Mouse (Mus musculus) heart, adult 2 months (tissue): ENCODE results near the gene Gm4881.

Source experiments
- CTCF ChIP-seq: fragments of 200-600 bp; IDR thresholded peaks from 2 replicates; pipeline ENCODE4 v1.8.1; 2022; ENCODE audit warnings: antibody characterized with exemption, mild to moderate bottlenecking, moderate library complexity
- EP300 ChIP-seq: fragments of 200-500 bp; IDR thresholded peaks from 2 replicates; pipeline ENCODE4 v1.6.1; 2011; ENCODE audit warnings: low read depth, low read length, control low read depth; ENCODE audit not compliant: insufficient read depth
- POLR2A ChIP-seq: fragments of 200-500 bp; IDR thresholded peaks from 2 replicates; pipeline ENCODE4 v1.6.1; 2011; ENCODE audit warnings: mild to moderate bottlenecking, low read depth, low read length, control low read depth; ENCODE audit not compliant: insufficient read depth

DNA sequence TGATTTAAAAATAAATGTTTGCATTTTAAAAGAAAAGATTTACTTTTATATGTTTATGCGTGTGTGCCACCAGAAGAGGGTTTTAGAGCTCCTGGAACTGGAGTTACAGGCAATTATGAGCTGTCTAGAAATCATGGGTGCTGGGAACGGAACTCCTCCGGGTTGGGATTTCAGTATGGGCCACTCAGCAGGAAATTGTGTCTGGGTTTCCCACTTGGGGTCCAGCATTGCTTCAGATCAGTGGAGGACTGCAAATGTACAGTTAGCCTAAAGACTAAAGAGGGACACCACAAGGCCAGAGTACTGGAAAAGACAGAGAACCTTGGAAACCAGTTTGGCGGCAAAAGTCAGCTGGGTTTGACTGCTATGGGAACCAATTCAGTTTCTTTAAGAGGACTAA is 28.9 kb upstream of the Gm4881 start:
- TF ChIP-seq CTCF (no peak), POLR2A (no peak), EP300 (no peak)
